Mouse (Mus musculus) erythroblast, embryonic 14.5 days (primary cell): ENCODE results near the gene Clip1.

ENCODE experiments used
- GATA1 ChIP-seq: IDR thresholded peaks from 2 replicates; pipeline ENCODE4 v1.6.1; 2012; ENCODE audit warnings: low read length, inconsistent platforms, mixed read lengths
- TAL1 ChIP-seq: IDR thresholded peaks from 3 replicates; pipeline ENCODE4 v1.6.1; 2012; ENCODE audit warnings: low read length, inconsistent platforms, mixed read lengths

- TF ChIP-seq GATA1, result no peak
- TF ChIP-seq TAL1, result no peak
Observed at GRCm38 (mm10) chr5:123561128-123561527, 123.3 kb downstream of the Clip1 start.
